Mouse (Mus musculus) lung, postnatal 0 days (tissue): Measurements from ENCODE around the gene Ism2.

Experiments used
- CTCF ChIP-seq: IDR thresholded peaks from 2 replicates; pipeline ENCODE4 v1.5.1; 2016; ENCODE audit warnings: antibody characterized with exemption, mild to moderate bottlenecking
- EP300 ChIP-seq: IDR thresholded peaks from 2 replicates; pipeline ENCODE4 v1.6.1; 2016; ENCODE audit warnings: antibody characterized with exemption, mild to moderate bottlenecking, control low read depth

DNA sequence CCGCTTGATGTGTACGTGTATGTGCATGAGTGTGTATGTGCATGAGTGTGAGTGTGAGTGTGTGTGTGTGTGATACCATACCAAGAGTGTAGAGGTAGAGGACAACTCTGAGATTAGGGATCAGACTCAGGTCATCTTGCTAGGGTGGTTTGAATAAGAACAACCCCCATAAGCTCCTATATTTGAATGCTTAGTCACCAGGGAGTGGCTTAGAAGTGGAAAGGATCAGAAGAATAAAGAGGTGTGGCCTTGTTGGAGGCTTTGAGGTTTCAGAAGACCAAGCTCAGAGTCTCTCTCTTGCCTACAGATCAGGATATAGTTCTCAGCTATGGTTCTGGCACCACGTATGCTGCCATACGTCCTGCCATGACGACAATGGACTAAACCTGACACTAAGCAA is 42.9 kb downstream of the Ism2 start:
- TF ChIP-seq CTCF (no peak), EP300 (no peak)
